Mouse (Mus musculus): ENCODE results near the gene Ube2h. TPM values are rescaled to one million over a fixed set of nuclear protein-coding genes. Genes with fewer than 3 reads are reported as not detected.

Ube2h gene
- polyA plus RNA-seq, 1 experiment from 2014 or later: 21.6 TPM

- Histone ChIP-seq H3K36me3 (ENCODE audit: control insufficient read depth, insufficient read depth, low read length) (no peaks in the 10 kb centered on the region), H3K9ac (ENCODE audit: low read depth, low read length) (no peak overlapping the region), H3K4me1 (replicated peaks; ENCODE audit: control insufficient read depth, insufficient read depth, low read length) (no peaks in the 10 kb centered on the region; the same call in 1 of the 2 replicates), H3K27ac (ENCODE audit: low read depth, low read length) (no peak overlapping the region), H3K4me2 (no peak overlapping the region), H3K9me3 (ENCODE audit: control insufficient read depth, low read length) (no peaks in the 10 kb centered on the region), H3K4me3 (ENCODE audit: low read depth, low read length) (no peak overlapping the region), H3K27me3 (replicated peaks; ENCODE audit: control insufficient read depth, insufficient read depth, low read length) (no peaks in the 10 kb centered on the region)
- no peak for ATAC-seq (replicated peaks; ENCODE audit: low FRiP score)
- 62% methylated on average over 4 of the region's 4 CpGs for WGBS
- DNase-seq (ENCODE audit: low spot score): no peak
Measured at GRCm38 (mm10) chr6:30332262-30332661, 27.9 kb upstream of the Ube2h start.

GRCm38 (mm10) chr6:30330706-30331105 lies 26.4 kb upstream of the Ube2h start:
- Histone ChIP-seq H3K9me3 (ENCODE audit: control insufficient read depth, low read length) (no peaks in the 10 kb centered on the region), H3K27me3 (replicated peaks; ENCODE audit: control insufficient read depth, insufficient read depth, low read length) (no peaks in the 10 kb centered on the region), H3K4me2 (no peak overlapping the region), H3K4me1 (replicated peaks; ENCODE audit: control insufficient read depth, insufficient read depth, low read length) (peaks cover 2% of the 10 kb centered on the region; the same call in 1 of the 2 replicates), H3K27ac (ENCODE audit: low read depth, low read length) (no peak overlapping the region), H3K4me3 (ENCODE audit: low read depth, low read length) (no peak overlapping the region), H3K36me3 (ENCODE audit: control insufficient read depth, insufficient read depth, low read length) (no peaks in the 10 kb centered on the region), H3K9ac (ENCODE audit: low read depth, low read length) (no peak overlapping the region)
- WGBS: 65% methylated on average over 5 of the region's 5 CpGs
- ATAC-seq (replicated peaks; ENCODE audit: low FRiP score): no peak
- no peak for DNase-seq (ENCODE audit: low spot score)

GRCm38 (mm10) chr6:30325932-30326501 lies 21.7 kb upstream of the Ube2h start:
- Histone ChIP-seq H3K4me1 (replicated peaks; ENCODE audit: control insufficient read depth, insufficient read depth, low read length) (peaks cover 2% of the 10 kb centered on the region; the same call in 1 of the 2 replicates), H3K9me3 (ENCODE audit: control insufficient read depth, low read length) (no peaks in the 10 kb centered on the region), H3K4me3 (ENCODE audit: low read depth, low read length) (no peak overlapping the region), H3K9ac (ENCODE audit: low read depth, low read length) (no peak overlapping the region), H3K4me2 (peak overlapping the region; percentile 13; the same call in 1 of the 2 replicates), H3K27ac (ENCODE audit: low read depth, low read length) (peak overlapping the region; percentile 11; the same call in 1 of the 2 replicates), H3K27me3 (replicated peaks; ENCODE audit: control insufficient read depth, insufficient read depth, low read length) (no peaks in the 10 kb centered on the region), H3K36me3 (ENCODE audit: control insufficient read depth, insufficient read depth, low read length) (no peaks in the 10 kb centered on the region)
- 43% methylated on average over 4 of the region's 4 CpGs for WGBS
- DNase-seq (ENCODE audit: low spot score) (no peak), ATAC-seq (replicated peaks; ENCODE audit: low FRiP score) (no peak)

GRCm38 (mm10) chr6:30321002-30321401 lies 16.7 kb upstream of the Ube2h start:
- Histone ChIP-seq H3K36me3 (ENCODE audit: control insufficient read depth, insufficient read depth, low read length) (no peaks in the 10 kb centered on the region), H3K9ac (ENCODE audit: low read depth, low read length) (no peak overlapping the region), H3K4me2 (no peak overlapping the region), H3K27me3 (replicated peaks; ENCODE audit: control insufficient read depth, insufficient read depth, low read length) (no peaks in the 10 kb centered on the region), H3K4me1 (replicated peaks; ENCODE audit: control insufficient read depth, insufficient read depth, low read length) (no peaks in the 10 kb centered on the region; the same call in 1 of the 2 replicates), H3K27ac (ENCODE audit: low read depth, low read length) (no peak overlapping the region), H3K9me3 (ENCODE audit: control insufficient read depth, low read length) (no peaks in the 10 kb centered on the region), H3K4me3 (ENCODE audit: low read depth, low read length) (no peak overlapping the region)
- DNase-seq (ENCODE audit: low spot score): no peak
- ATAC-seq (replicated peaks; ENCODE audit: low FRiP score): no peak
- 36% methylated on average over 4 of the region's 4 CpGs for WGBS

GRCm38 (mm10) chr6:30319216-30319615 lies 14.9 kb upstream of the Ube2h start:
- H3K27ac ChIP-seq (ENCODE audit: low read depth, low read length): no peak overlapping the region
- 72% methylated on average over 5 of the region's 5 CpGs for WGBS
- no peaks in the 10 kb centered on the region for H3K4me1 ChIP-seq (replicated peaks; ENCODE audit: control insufficient read depth, insufficient read depth, low read length)
- H3K4me3 ChIP-seq (ENCODE audit: low read depth, low read length): no peak overlapping the region
- H3K9me3 ChIP-seq (ENCODE audit: control insufficient read depth, low read length): no peaks in the 10 kb centered on the region
- ATAC-seq (replicated peaks; ENCODE audit: low FRiP score): no peak
- H3K9ac ChIP-seq (ENCODE audit: low read depth, low read length): no peak overlapping the region
- no peaks in the 10 kb centered on the region for H3K36me3 ChIP-seq (ENCODE audit: control insufficient read depth, insufficient read depth, low read length)
- no peak overlapping the region for H3K4me2 ChIP-seq
- no peaks in the 10 kb centered on the region for H3K27me3 ChIP-seq (replicated peaks; ENCODE audit: control insufficient read depth, insufficient read depth, low read length)
- no peak for DNase-seq (ENCODE audit: low spot score)

GRCm38 (mm10) chr6:30312006-30312405 lies 7.7 kb upstream of the Ube2h start:
- WGBS: 43% methylated on average over 1 of the region's 1 CpGs
- no peak for DNase-seq (ENCODE audit: low spot score)

GRCm38 (mm10) chr6:30308751-30309150 lies 4.4 kb upstream of the Ube2h start:
- no peak for DNase-seq (ENCODE audit: low spot score)
- no peak for ATAC-seq (replicated peaks; ENCODE audit: low FRiP score)
- WGBS: 48% methylated on average over 4 of the region's 4 CpGs

More at GRCm38 (mm10) chr6:30312006-30312405, 7.7 kb upstream of the Ube2h start:
- Histone ChIP-seq H3K4me2 (no peak overlapping the region), H3K27ac (ENCODE audit: low read depth, low read length) (no peak overlapping the region), H3K9me3 (ENCODE audit: control insufficient read depth, low read length) (no peaks in the 10 kb centered on the region; the same call in 1 of the 2 replicates), H3K36me3 (ENCODE audit: control insufficient read depth, insufficient read depth, low read length) (no peaks in the 10 kb centered on the region), H3K27me3 (replicated peaks; ENCODE audit: control insufficient read depth, insufficient read depth, low read length) (no peaks in the 10 kb centered on the region), H3K4me3 (ENCODE audit: low read depth, low read length) (no peak overlapping the region), H3K4me1 (replicated peaks; ENCODE audit: control insufficient read depth, insufficient read depth, low read length) (peaks cover 18% of the 10 kb centered on the region), H3K9ac (ENCODE audit: low read depth, low read length) (no peak overlapping the region)
- no peak for ATAC-seq (replicated peaks; ENCODE audit: low FRiP score)

GRCm38 (mm10) chr6:30307691-30308090 lies 3.4 kb upstream of the Ube2h start:
- H3K27me3 ChIP-seq (replicated peaks; ENCODE audit: control insufficient read depth, insufficient read depth, low read length): no peaks in the 10 kb centered on the region
- ATAC-seq (replicated peaks; ENCODE audit: low FRiP score): peak; percentile 90
- peak overlapping the region; percentile 60 for H3K4me2 ChIP-seq
- peak overlapping the region; percentile 10; the same call in 1 of the 2 replicates for H3K4me3 ChIP-seq (ENCODE audit: low read depth, low read length)
- H3K27ac ChIP-seq (ENCODE audit: low read depth, low read length): peak overlapping the region; percentile 94
- H3K9ac ChIP-seq (ENCODE audit: low read depth, low read length): peak overlapping the region; percentile 53
- 4% methylated on average over 9 of the region's 9 CpGs for WGBS
- H3K9me3 ChIP-seq (ENCODE audit: control insufficient read depth, low read length): no peaks in the 10 kb centered on the region
- no peaks in the 10 kb centered on the region for H3K36me3 ChIP-seq (ENCODE audit: control insufficient read depth, insufficient read depth, low read length)
- peak; percentile 78 for DNase-seq (ENCODE audit: low spot score)
- peaks cover 25% of the 10 kb centered on the region for H3K4me1 ChIP-seq (replicated peaks; ENCODE audit: control insufficient read depth, insufficient read depth, low read length)

More at GRCm38 (mm10) chr6:30308751-30309150, 4.4 kb upstream of the Ube2h start:
- no peaks in the 10 kb centered on the region for H3K27me3 ChIP-seq (replicated peaks; ENCODE audit: control insufficient read depth, insufficient read depth, low read length)
- H3K27ac ChIP-seq (ENCODE audit: low read depth, low read length): peak overlapping the region; percentile 94; the same call in 1 of the 2 replicates
- H3K4me2 ChIP-seq: no peak overlapping the region
- no peaks in the 10 kb centered on the region for H3K36me3 ChIP-seq (ENCODE audit: control insufficient read depth, insufficient read depth, low read length)
- no peaks in the 10 kb centered on the region; the same call in 1 of the 2 replicates for H3K9me3 ChIP-seq (ENCODE audit: control insufficient read depth, low read length)
- H3K4me3 ChIP-seq (ENCODE audit: low read depth, low read length): no peak overlapping the region
- H3K4me1 ChIP-seq (replicated peaks; ENCODE audit: control insufficient read depth, insufficient read depth, low read length): peaks cover 25% of the 10 kb centered on the region
- H3K9ac ChIP-seq (ENCODE audit: low read depth, low read length): peak overlapping the region; percentile 5; the same call in 1 of the 2 replicates

Data from liver, embryonic 11.5 days (tissue).